Mouse (Mus musculus): ENCODE data around the gene Ppif.

Ppif gene

DNA sequence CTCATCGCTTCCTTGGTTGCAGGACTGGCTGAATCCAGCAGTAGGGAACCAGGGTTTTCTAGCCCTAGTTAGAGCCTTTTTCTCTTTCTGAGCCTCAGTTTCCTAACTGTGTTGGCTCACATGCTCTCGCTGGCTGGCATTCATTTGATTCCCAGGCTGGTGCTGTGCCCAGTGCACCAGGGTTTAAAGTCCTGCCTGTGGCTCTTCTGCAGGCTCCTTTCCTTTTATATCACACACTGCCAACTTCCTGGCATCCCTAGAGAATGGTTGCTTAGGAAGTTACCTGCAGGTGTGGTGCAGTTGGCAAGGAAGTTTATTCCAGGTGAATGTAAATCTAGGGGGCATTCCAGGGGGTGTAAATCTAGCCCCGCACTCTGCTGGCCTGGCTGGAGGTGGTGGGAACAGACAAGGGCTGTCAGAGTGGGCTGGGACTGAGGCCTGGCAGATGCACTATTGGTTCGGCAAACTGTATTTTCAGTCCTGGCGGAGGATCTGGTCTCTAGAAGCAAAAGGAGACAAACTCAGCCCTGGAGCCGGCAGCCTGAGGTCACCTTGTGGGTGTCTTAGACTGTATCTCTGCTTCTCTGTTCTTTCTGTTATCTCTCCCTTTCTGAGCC, 575 bp upstream of the Ppif start:
- in situ Hi-C loops (cut with MboI, MseI) = no loop called here

DNA sequence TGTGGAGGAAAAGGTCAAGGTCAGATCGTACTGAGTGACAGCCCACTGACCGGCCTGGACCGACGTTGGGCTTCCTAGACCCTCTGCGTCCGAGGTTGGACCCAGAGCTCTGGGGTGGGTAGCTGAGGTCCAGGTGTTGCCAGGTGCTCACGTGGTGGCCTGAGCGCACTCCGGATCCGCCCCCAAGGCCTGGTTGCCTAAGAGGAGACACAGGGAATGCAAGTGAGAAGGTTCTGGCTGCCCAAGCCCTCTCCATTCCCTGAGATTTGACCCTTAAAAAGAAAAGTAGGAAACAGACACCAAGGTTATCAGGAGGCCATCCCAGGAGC, 579 bp downstream of the Ppif start:
- in situ Hi-C loops (cut with MboI, MseI) = no loop called here

DNA sequence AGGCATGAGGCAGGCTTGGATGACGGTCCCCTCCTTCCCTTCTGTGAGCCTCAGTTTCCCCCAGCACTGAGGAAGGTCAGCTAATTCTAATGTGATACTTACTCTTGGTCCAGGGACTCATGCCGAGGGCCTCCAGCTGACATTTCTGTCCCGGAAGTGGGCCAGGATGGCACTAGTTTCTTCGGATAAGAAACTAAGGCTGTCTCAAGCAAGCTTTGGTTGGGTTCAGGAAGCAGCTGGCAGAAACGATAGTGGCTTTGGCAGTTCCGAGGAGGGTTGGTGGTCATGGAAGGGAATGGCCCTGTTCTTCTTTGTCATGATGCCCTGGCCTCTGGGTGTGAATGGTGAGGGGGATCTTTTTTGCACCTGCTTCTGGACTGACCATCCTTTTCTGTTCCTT, 1.1 kb downstream of the Ppif start:
- in situ Hi-C loops (cut with MboI, MseI) = loop anchor here in 1 of 2 experiments (5.0 kb wide), 1 partner anchor 73 kb away; no protein-coding TSS in a partner anchor

DNA sequence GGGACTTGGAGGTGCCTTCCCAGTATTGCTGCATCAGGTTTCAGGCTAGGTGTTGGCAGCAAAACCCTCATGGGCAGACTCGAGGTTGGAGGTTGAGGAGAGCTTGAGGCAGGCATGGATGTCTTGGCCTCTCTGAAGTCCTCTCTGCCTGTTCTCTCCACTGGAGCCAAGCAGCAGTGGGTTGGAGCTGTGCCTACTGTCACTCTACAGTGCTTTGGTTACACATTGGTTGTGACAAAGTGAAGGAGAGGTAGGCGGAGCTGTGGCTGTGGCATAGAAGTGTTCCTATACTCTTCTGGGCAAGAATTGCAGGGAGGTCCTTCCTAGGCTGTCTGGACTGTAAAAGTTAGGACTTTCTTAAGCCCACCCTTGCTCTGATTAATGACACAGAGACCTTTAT, 2.4 kb downstream of the Ppif start:
- in situ Hi-C loops (cut with MboI, MseI) = loop anchor here in 1 of 2 experiments (5.0 kb wide), 1 partner anchor 74 kb away; no protein-coding TSS in a partner anchor

DNA sequence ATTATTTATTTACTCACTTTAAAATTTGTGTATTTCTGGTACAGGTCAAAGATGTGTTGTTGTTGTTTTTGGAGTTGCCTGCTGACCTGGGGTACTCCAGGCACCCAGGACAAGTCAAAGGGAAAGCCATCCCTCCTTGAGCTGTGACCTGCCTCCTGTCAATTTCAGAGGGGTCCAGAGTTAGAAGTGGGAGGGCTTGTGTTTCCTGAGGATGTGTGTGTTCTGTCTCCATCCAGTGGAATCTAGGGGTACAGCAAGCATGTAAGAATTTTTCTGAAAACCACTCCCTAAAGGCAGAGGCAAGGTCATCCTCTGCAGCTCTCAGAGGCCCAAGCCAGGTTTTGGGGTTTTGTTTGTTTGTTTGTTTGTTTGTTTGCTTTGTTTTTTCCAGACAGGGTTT, 8.0 kb downstream of the Ppif start:
- in situ Hi-C loops (cut with MboI, MseI) = loop anchor here in 1 of 2 experiments (10.0 to 25.0 kb wide), 3 partner anchors 335 to 717 kb away; partner anchors contain the start of gene Gm9780

DNA sequence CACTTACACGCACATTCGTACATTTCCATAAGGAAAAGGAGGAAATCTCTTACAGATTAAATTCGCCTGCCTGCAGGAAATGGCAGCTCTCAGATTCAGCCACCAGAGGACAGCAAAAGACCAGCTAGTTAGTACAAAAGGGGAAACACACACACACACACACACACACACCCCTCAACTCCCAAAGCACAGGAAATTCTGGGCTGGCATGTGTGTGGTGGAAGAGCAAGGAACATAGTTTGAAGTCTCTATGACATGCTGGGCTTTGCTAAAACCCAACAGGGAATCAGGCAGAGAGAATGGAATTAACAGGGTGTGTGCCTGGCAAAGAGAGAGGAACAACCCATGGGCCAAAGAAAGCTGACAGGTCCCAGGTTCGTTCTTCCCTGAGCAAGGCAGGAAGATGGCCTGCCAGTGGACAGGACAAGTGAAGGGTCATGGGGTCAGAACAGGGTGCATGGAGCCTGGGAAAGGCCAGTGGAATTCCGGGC, 13.8 kb downstream of the Ppif start:
- in situ Hi-C loops (cut with MboI, MseI) = loop anchor here in 1 of 2 experiments (10.0 to 25.0 kb wide), 3 partner anchors 330 to 723 kb away; partner anchors contain the start of gene Gm9780

DNA sequence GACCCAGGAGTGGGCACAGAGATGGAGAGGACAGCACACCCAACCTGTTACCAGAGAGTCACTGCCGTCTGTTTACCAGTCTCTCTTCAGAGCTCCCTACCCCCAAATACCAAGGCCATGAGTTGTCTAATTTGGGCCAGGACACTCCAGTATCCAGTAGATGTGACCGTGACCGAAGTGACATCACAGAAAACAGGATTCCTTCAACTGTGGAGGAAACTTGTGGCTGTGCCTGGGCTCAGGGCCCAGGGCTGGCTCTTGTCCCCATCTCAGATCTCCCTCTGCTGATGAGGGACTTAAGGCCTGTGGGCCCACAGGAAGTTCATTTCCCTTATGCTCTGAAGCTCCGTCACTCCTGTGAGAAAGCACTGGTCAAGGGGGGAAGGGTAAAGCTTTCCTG, 14.5 kb downstream of the Ppif start:
- in situ Hi-C loops (cut with MboI, MseI) = loop anchor here in 1 of 2 experiments (10.0 to 25.0 kb wide), 3 partner anchors 329 to 724 kb away; partner anchors contain the start of gene Gm9780

DNA sequence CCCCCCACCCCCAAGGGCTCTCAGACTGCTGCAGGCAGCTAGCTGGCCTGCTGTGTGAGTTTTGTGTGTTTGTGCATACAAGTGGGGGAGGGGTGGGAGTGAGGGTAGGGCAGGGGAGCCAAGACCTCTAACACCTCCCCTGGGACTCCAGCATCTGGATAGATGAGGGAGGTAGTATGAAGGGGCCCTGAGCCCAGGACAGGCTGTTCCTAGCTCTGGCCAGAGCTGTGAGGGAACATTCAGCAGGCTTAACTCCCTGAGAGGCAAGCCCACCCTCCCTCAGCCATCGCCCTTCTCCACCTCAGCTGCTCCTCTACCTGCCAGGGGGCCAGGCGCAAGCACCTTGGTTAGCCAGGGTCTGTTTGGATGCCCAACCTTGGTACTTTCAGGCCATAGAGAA, 15.0 kb downstream of the Ppif start:
- in situ Hi-C loops (cut with MboI, MseI) = loop anchor here in 1 of 2 experiments (10.0 to 25.0 kb wide), 3 partner anchors 328 to 724 kb away; partner anchors contain the start of gene Gm9780

DNA sequence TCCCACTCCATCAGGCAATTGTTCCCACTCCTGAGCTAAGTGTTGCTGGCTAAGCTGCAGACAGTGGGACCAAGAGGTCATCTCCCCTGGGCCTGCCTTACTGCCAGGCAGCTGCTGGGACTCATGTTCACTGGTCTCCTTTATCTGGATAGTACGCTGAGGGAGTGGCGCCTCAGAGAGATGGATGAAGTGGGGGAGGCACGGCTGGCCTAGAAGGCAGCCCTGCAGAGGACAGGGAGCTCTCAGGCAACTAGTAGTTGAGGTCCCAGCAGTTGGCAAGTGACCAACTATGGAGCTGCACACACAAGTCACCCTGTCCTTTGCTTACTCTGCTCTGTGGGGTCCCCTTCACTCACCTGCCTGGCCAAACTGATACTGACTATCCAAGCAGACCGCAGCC, 16.1 kb downstream of the Ppif start:
- in situ Hi-C loops (cut with MboI, MseI) = loop anchor here (5.0 to 25.0 kb wide), 4 partner anchors 57 to 1475 kb away; partner anchors contain the start of genes Gm9780 (in 1 of the 2) and Zcchc24 (in 1 of the 2)

DNA sequence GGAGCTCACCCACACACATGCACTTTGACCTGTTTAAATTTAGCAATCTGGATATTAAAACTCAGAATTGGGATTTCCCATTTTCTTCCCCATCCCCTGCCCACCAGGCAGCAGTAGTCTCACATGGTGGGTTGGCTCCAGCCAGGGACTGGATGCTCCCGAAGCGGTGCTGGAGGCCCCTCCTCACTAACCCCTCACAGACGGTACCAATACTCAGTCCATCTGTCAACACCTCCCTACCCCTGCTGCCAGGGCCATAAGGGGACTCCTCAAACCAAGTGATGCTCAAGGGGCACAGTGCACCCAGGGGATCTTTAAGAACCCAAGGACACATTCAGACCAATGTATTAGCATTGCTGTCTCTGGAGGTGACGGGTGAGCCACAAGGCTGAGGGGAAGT, 16.7 kb downstream of the Ppif start:
- in situ Hi-C loops (cut with MboI, MseI) = loop anchor here (5.0 to 25.0 kb wide), 4 partner anchors 57 to 1476 kb away; partner anchors contain the start of genes Gm9780 (in 1 of the 2) and Zcchc24 (in 1 of the 2)

DNA sequence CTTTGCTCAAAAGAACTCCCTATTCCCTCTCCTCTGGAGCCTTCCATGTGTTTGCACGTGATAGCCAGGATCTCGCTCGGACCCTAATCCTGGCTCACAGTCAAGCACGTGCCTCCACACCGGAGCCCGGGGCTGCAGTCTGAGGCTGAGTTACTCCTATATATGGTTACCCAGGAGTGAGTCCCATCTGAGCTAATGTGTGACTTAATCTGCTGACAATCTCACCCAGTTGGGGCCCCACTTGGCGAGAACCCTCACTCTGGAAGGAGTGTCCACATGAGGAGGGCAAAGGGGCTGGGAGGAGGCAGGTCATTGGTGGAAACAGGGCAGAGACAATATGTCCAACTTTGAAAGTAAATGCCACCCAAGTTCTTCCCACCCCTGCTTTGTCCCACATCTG, 17.2 kb downstream of the Ppif start:
- in situ Hi-C loops (cut with MboI, MseI) = loop anchor here (5.0 to 25.0 kb wide), 4 partner anchors 56 to 1476 kb away; partner anchors contain the start of genes Gm9780 (in 1 of the 2) and Zcchc24 (in 1 of the 2)

DNA sequence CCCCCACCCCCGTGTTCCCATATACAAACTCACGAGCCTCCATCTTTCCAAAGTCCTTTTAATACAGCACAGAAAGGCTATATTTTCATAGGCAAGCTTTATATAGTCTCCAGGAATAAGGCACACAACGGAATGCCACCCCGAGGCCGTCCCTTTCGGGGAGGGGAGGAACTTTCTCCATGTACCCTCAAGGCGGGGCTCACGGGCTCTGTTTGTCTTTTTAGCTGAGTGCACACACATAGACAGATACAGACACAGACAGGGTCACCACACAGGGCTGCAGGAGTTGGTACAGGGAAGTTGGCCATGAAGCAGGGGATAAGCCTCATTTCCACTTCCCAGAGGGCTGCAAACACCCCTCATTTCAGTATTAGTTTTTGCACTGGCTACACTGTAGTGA, 17.6 kb downstream of the Ppif start:
- in situ Hi-C loops (cut with MboI, MseI) = loop anchor here (5.0 to 25.0 kb wide), 4 partner anchors 56 to 1477 kb away; partner anchors contain the start of genes Gm9780 (in 1 of the 2) and Zcchc24 (in 1 of the 2)

DNA sequence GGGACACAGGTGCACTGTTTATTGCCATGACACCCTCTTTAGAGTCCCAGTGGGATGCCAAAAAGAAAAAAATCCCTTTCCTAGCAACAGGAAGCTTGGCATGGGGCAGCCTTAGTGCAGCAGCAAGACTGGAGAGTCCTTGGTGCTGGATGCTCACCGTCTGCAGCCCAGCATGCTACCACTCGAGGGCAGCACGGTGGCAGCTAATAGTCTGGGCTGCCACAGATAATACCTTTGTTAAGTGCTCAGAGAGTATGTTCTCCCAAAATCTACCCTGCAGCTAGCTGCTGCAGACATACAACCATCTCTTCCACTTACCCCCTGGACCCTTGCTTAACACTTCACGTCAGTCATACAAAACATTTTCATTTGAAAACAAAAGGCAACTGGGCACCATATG, 19.5 kb downstream of the Ppif start:
- in situ Hi-C loops (cut with MboI, MseI) = loop anchor here (5.0 to 25.0 kb wide), 4 partner anchors 54 to 1479 kb away; partner anchors contain the start of genes Gm9780 (in 1 of the 2) and Zcchc24 (in 1 of the 2)

DNA sequence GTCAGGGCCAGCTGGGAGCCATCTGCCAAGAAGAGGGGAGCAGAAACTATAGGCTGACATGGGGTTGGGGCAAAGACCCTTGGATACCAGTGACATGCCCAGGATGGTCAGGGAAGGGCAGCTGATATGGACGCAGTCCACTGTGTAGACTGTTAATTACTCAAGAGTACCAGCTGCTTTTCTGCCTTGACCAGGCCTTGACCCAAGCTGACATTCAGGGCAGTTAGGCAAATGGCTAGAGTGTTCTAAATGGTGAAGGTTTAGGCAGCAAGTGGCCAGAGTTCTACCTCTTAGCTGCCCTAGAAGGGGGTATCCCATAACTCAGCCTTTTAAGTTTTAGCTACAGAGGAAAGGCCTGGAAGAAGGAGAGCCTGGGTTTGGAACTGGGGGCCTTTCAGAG, 22.6 kb downstream of the Ppif start:
- in situ Hi-C loops (cut with MboI, MseI) = loop anchor here (10.0 to 25.0 kb wide), 3 partner anchors 321 to 1482 kb away; partner anchors contain the start of gene Gm9780 (in 1 of the 2)

DNA sequence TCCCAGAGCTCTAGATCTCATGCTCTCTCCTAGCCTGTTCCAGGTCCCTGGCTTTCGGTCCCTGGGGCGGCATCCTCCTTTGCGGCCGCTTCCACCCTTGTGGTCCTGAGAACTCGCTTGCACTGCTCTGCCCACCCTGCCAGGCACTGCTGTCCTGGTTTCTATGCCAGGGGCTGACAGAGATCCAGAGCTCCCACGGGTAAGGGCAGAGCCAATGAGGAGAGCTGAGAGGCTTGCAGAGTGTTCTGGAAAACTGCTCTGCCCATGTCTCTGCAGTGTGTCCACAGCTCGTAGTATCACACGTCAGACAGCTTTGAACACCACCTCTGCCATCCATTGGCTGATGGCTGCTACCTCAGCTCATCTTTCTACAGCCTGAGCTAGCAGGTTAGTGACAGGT, 23.8 kb downstream of the Ppif start:
- in situ Hi-C loops (cut with MboI, MseI) = loop anchor here (10.0 to 25.0 kb wide), 3 partner anchors 320 to 1483 kb away; partner anchors contain the start of gene Gm9780 (in 1 of the 2)

DNA sequence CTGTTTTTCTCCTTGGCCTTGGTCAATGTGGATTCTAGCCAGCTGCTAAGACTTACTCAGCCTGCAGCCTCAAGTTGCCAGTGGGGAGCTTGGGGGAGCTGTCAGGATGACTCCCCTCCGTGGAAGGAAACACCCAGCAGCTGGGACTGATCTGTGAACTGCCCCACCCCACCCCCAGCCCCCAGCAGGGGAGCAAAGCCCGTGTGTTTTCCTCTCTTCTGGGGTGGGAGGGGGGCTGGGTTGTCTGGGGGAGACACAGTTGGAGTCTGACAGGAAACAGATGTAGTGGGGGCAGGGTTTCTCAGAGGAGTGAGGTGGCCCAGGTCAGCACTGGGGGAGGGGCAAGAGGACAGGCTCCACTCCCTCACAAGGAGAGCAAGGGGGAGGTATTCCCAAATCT, 24.5 kb downstream of the Ppif start:
- in situ Hi-C loops (cut with MboI, MseI) = loop anchor here (10.0 to 25.0 kb wide), 3 partner anchors 319 to 1484 kb away; partner anchors contain the start of gene Gm9780 (in 1 of the 2)

DNA sequence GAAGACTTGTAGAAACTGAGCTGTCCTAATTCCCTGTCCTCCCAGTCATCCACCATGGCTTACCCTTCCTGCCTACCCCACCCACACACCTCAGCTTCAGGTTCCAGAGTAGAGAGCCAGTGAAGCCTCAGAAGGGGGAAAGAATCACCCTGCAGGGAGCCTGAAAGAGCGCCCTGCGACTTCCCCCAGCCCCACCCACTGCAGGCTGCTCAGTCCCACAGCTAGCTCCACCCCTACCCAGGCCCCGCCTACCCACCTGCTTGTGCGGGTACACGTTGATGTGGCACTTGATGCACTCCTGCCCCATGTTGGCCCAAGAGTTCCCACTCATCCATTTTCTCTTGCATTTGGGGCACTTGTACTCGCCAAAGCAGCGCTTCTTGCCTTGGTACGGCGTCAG, 25.4 kb downstream of the Ppif start:
- in situ Hi-C loops (cut with MboI, MseI) = loop anchor here (10.0 to 25.0 kb wide), 3 partner anchors 318 to 1485 kb away; partner anchors contain the start of gene Gm9780 (in 1 of the 2)

DNA sequence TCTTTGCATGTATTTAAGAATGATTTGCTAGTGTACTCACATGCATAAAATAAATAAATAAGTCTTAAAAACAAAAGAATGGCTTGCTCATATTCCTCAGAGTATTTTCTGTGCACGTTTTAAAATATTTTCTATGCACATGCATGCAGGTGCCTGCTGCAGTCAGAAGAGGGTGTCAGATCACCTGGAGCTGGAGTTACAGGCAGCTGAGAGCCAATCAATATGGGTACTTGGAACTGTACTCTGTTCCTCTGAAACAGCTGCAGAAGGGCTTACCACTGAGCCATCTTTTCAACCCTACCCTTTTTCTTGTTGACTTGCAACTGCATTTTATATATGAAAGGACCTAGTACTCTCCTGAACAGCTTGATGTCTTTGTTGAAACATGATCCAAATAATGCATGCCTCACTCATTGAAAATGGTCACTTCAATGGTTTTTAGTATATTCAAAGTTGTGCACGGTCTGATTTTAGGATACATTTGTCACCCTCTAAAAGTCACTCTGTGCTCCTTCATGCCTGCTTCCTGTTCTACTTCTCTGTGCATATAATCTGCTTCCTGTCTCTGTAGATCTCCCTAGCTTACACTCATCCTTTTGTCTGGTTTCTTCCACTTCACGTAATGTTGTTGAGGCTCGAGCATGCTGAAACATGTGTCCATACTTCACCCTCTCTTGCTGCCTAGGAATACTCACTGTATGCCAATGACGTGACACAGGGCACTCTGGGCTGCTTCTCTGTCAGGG, 27.2 kb downstream of the Ppif start:
- in situ Hi-C loops (cut with MboI, MseI) = loop anchor here in 1 of 2 experiments (25.0 kb wide), 2 partner anchors 316 to 441 kb away; partner anchors contain the start of gene Gm9780

DNA sequence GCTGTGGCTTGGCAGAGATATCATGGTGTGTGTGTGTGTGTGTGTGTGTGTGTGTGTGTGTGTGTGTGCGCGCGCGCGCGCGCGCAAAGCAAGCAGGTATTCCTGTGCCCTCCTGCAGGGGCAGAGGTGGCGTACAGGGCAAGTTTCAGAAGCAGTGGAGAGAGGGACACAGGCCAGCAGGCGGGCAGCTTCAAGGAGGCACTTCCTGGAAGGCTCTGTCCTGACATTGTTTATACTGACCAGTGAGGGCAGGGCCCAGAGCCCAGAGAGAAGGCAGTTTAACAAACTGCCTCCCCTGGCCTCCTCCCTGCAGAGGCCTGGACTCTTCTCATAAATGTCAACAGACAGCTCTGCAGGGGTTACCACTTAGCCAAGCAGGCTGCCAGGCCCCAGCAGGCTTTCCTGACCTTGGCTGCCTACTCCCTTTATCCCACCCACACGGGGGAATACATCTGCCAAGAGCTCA, 31.1 kb downstream of the Ppif start:
- in situ Hi-C loops (cut with MboI, MseI) = loop anchor here in 1 of 2 experiments (5.0 kb wide), 1 partner anchor 72 kb away; no protein-coding TSS in a partner anchor

DNA sequence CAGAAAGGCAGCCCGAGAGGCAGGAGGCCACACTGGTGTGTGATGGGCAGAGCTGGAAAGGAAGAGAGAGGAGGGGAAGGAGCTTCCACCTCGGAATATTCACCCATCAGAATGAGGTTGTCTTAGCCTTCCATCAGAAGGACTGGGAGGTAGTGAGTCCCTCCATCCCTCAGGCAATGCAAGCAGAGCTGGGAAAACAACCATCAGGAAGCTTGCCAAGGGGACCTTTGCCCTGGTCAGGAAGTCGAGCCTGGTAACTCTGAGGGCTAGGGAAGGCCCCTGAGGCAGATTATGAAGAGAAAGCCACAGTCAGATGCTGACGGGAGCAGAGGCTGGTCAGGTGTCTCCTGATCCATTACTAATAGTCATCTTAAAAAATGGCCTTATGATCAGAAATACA, 31.7 kb downstream of the Ppif start:
- in situ Hi-C loops (cut with MboI, MseI) = loop anchor here in 1 of 2 experiments (5.0 kb wide), 1 partner anchor 72 kb away; no protein-coding TSS in a partner anchor
